Mouse (Mus musculus) limb, embryonic 10.5 days (tissue): Measurements from ENCODE around the gene Olfr1116. TPM values are rescaled to one million over a fixed set of nuclear protein-coding genes. Genes with fewer than 3 reads are reported as not detected.
"Not testable (repeated sequence)": the region's sequence is repeated elsewhere in the genome, so short reads cannot be mapped to it uniquely, and the experiment has no call there.

Experiments
- DNase-seq: peaks from one replicate; pipeline ENCODE4 v3.0.0-alpha.2; 2017; ENCODE audit warnings: low spot score
- H3K27ac ChIP-seq: fragments of 300-500 bp; sonication (generic); 2 replicates; pipeline ENCODE4 v1.5.1; 2016; ENCODE audit warnings: mild to moderate bottlenecking
- H3K27me3 ChIP-seq: fragments of 300-500 bp; sonication (generic); 2 replicates; pipeline ENCODE4 v1.6.1; 2016; ENCODE audit warnings: low read depth, mild to moderate bottlenecking; ENCODE audit not compliant: poor library complexity, severe bottlenecking
- H3K36me3 ChIP-seq: fragments of 300-500 bp; sonication (generic); 2 replicates; pipeline ENCODE4 v1.6.1; 2016; ENCODE audit warnings: mild to moderate bottlenecking, moderate library complexity
- H3K4me1 ChIP-seq: fragments of 300-500 bp; sonication (generic); 2 replicates; pipeline ENCODE4 v1.6.1; 2016
- H3K4me3 ChIP-seq: fragments of 300-500 bp; sonication (generic); 2 replicates; pipeline ENCODE4 v1.5.1; 2016; ENCODE audit warnings: mild to moderate bottlenecking, moderate library complexity
- H3K9me3 ChIP-seq: fragments of 300-500 bp; sonication (generic); replicated peaks from 2 replicates; pipeline ENCODE4 v1.6.1; 2016; ENCODE audit warnings: mild to moderate bottlenecking
- WGBS: fragments of 180-500 bp; shearing (Covaris S2); methylation state at CpG from one replicate; pipeline ENCODE4 v1.1.7; 2016; 5-methylcytosine and 5-hydroxymethylcytosine counted together
- microRNA-seq: library from miRNA; unstranded; fragments of <30 nt; microRNA quantifications from one replicate; pipeline ENCODE4, GENCODE M21; 2017
- polyA plus RNA-seq: library from polyadenylated mRNA; unstranded; fragments of >200 nt; fragmentation: Nextera tagmentation; extraction: Ambion mirVana; gene quantifications from 2 replicates; pipeline ENCODE4 v1.2.1, GENCODE M21; 2016

Gene Olfr1116
- not detected in 2 replicates for polyA plus RNA-seq

- no peaks in the 10 kb centered on the region for H3K27me3 ChIP-seq
- no peaks in the 10 kb centered on the region for H3K9me3 ChIP-seq
- DNase-seq: no peak
- no peak within 1 kb of the TSS for H3K4me3 ChIP-seq
- H3K4me1 ChIP-seq: no peaks in the 10 kb centered on the region
- H3K36me3 ChIP-seq: no peaks in the 10 kb centered on the region
- H3K27ac ChIP-seq: no peak within 1 kb of the TSS
- 80% methylated on average over 1 of the region's 1 CpGs for WGBS
Measured at GRCm38 (mm10) chr2:87267234-87267633, at the start of gene Olfr1116. Gene Olfr1116, plus strand, starts transcription at chr2:87267534.

DNA sequence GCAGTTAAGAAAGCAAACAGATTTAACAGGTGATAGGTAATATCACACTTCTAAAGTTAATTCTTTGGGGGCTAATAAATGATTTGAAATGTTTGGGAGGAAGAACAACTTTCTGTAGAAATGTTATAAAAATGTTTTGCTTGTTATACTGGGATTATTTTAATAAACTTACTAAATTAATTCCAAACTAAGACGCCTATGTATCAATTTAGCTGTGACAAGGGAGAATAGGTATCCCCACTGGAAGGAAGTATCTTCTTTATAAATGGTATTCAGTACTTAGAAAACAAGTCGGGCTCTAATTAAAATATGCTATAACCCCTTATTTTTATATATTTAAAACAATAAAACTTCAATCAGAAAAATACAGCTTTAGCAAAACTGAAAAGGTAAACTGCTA lies 19.6 kb upstream of the Olfr1116 start, which contains the start of gene Olfr1115:
Gene Olfr1115 (plus strand): TSS at position 301 of the 400 bp plus-strand sequence.
- H3K4me1 ChIP-seq: no peaks in the 10 kb centered on the region
- H3K4me3 ChIP-seq: no peak within 1 kb of the TSS
- H3K36me3 ChIP-seq: no peaks in the 10 kb centered on the region
- DNase-seq: no peak
- H3K27ac ChIP-seq: no peak within 1 kb of the TSS
- no peaks in the 10 kb centered on the region for H3K27me3 ChIP-seq
- 90% methylated on average over 2 of the region's 2 CpGs for WGBS
- no peaks in the 10 kb centered on the region for H3K9me3 ChIP-seq

DNA sequence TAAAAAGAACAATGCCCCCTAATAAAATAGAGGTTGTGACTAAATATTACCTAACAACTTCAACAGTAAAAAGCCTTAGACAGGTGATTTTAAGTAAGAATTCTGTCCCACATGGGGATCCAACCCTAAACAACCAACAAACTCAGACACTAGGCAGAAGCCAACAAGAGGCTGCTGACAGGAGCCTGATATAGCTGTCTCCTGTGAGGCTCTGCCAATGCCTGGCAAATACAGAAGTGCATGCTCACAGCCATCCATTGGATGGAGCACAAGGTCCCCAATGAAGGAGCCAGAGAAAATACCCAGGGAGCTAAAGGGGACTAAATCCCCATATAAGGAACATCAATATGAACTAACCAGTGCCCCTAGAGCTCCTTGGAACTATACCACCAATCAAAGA lies 26.6 kb downstream of the Olfr1116 start:
- H3K27me3 ChIP-seq, H3K4me1 ChIP-seq, DNase-seq, H3K36me3 ChIP-seq, H3K4me3 ChIP-seq, H3K9me3 ChIP-seq, H3K27ac ChIP-seq: not testable (repeated sequence)

DNA sequence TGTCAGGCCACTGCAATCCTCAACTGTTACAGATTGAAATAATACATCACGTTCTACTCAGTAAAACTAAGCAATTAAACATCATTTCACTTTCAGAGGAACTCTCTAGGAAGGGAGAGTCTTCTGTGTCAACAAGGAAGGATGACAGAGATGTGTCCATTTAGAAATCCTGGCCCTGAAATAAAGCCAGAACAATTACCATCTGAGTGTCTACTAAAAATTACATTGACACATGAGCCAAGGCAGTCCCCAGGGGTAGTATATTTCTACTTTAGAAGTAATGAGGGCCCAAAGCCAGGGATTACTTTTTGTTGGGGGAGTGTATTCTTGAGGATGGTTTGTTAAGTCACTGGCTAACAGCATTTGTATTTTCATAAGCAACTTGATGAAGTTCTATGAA lies 39.9 kb downstream of the Olfr1116 start, which contains the start of gene Olfr1118:
Gene Olfr1118 (plus strand): TSS at position 301 of the 400 bp plus-strand sequence.
- Histone ChIP-seq H3K9me3 (no peaks in the 10 kb centered on the region), H3K36me3 (no peaks in the 10 kb centered on the region), H3K4me3 (no peak within 1 kb of the TSS), H3K27ac (no peak within 1 kb of the TSS), H3K27me3 (no peaks in the 10 kb centered on the region), H3K4me1 (no peaks in the 10 kb centered on the region)
- no peak for DNase-seq
- 81% methylated on average over 1 of the region's 1 CpGs for WGBS

Small RNAs within 50 kb of the gene (microRNA-seq; reads per million reads assigned to microRNA genes)
- gene Gm27438: not detected

Other genes with a start within 250 kb of the Olfr1116 start
- gene Olfr1104, start 240.5 kb upstream of the Olfr1116 start, polyA plus RNA-seq: not detected in 2 replicates
- not detected in 2 replicates for gene Olfr1105, start 231.0 kb upstream of the Olfr1116 start, polyA plus RNA-seq
- not detected in 2 replicates for gene Olfr1106, start 215.3 kb upstream of the Olfr1116 start, polyA plus RNA-seq
- gene Olfr1107, start 191.7 kb upstream of the Olfr1116 start, polyA plus RNA-seq: not detected in 2 replicates
- gene Olfr1109, start 171.5 kb upstream of the Olfr1116 start, polyA plus RNA-seq: not detected in 2 replicates
- gene Olfr259, start 153.0 kb upstream of the Olfr1116 start, polyA plus RNA-seq: not detected in 2 replicates
- not detected in 2 replicates for gene Olfr1110, start 127.2 kb upstream of the Olfr1116 start, polyA plus RNA-seq
- not detected in 2 replicates for gene Olfr1111, start 114.9 kb upstream of the Olfr1116 start, polyA plus RNA-seq
- gene Olfr1112, start 79.7 kb upstream of the Olfr1116 start, polyA plus RNA-seq: not detected in 2 replicates
- gene Olfr1113, start 58.6 kb upstream of the Olfr1116 start, polyA plus RNA-seq: not detected in 2 replicates
- gene Olfr1115, start 19.5 kb upstream of the Olfr1116 start, polyA plus RNA-seq: not detected in 2 replicates
- not detected in 2 replicates for gene Olfr1118, start 40.0 kb downstream of the Olfr1116 start, polyA plus RNA-seq
- not detected in 2 replicates for gene Olfr1120, start 87.3 kb downstream of the Olfr1116 start, polyA plus RNA-seq
- gene Olfr1121, start 102.4 kb downstream of the Olfr1116 start, polyA plus RNA-seq: not detected in 2 replicates
- not detected in 2 replicates for gene Olfr1122, start 118.3 kb downstream of the Olfr1116 start, polyA plus RNA-seq
- gene Olfr1123, start 149.1 kb downstream of the Olfr1116 start, polyA plus RNA-seq: not detected in 2 replicates
- 0.06 and 0.11 TPM in 2 replicates for gene Olfr1124, start 162.7 kb downstream of the Olfr1116 start, polyA plus RNA-seq
- not detected in 2 replicates for gene Olfr1126, start 186.4 kb downstream of the Olfr1116 start, polyA plus RNA-seq
- not detected in 2 replicates for gene Pramel7, start 229.6 kb downstream of the Olfr1116 start, polyA plus RNA-seq
- not detected in 2 replicates for gene Pramel6, start 239.0 kb downstream of the Olfr1116 start, polyA plus RNA-seq